Mouse (Mus musculus) limb, embryonic 11.5 days (tissue): ENCODE data around the gene Mcu. TPM values are rescaled to one million over a fixed set of nuclear protein-coding genes. Genes with fewer than 3 reads are reported as not detected.

Experiments used
- ATAC-seq: fragments of 200-750 bp; cut with Nextera tagmentation; 2 replicates; pipeline ENCODE4 v1.8.0; 2017; ENCODE audit warnings: low read depth; ENCODE audit not compliant: insufficient number of reproducible peaks, low FRiP score, low TSS enrichment
- DNase-seq: peaks from one replicate; pipeline ENCODE4 v3.0.0-alpha.2; 2015; ENCODE audit warnings: low spot score
- H3K27ac ChIP-seq: fragments of 300-500 bp; sonication (generic); replicated peaks from 2 replicates; pipeline ENCODE4 v1.5.1; 2014; ENCODE audit warnings: low read depth, mild to moderate bottlenecking, low read length
- H3K27me3 ChIP-seq: fragments of 300-500 bp; sonication (generic); 2 replicates; pipeline ENCODE4 v1.6.1; 2014; ENCODE audit warnings: mild to moderate bottlenecking, low read length, mixed read lengths; ENCODE audit not compliant: control insufficient read depth, insufficient read depth
- H3K36me3 ChIP-seq: fragments of 300-500 bp; sonication (generic); 2 replicates; pipeline ENCODE4 v1.6.1; 2014; ENCODE audit warnings: mild to moderate bottlenecking, low read length, moderate library complexity, mixed read lengths; ENCODE audit not compliant: control insufficient read depth, insufficient read depth
- H3K4me1 ChIP-seq: fragments of 300-500 bp; sonication (generic); 2 replicates; pipeline ENCODE4 v1.6.1; 2014; ENCODE audit warnings: low read length, mixed read lengths; ENCODE audit not compliant: control insufficient read depth, insufficient read depth
- H3K4me2 ChIP-seq: fragments of 300-500 bp; sonication (generic); 2 replicates; pipeline ENCODE4 v1.6.1; 2014; ENCODE audit warnings: low read depth, mild to moderate bottlenecking, moderate library complexity; ENCODE audit not compliant: severe bottlenecking
- H3K4me3 ChIP-seq: fragments of 300-500 bp; sonication (generic); 2 replicates; pipeline ENCODE4 v1.5.1; 2014; ENCODE audit warnings: low read depth, low read length
- H3K9ac ChIP-seq: fragments of 300-500 bp; sonication (generic); 2 replicates; pipeline ENCODE4 v1.6.1; 2014; ENCODE audit warnings: mild to moderate bottlenecking, low read length
- H3K9me3 ChIP-seq: fragments of 300-500 bp; sonication (generic); 2 replicates; pipeline ENCODE4 v1.6.1; 2016; ENCODE audit warnings: low read length; ENCODE audit not compliant: control insufficient read depth
- WGBS: fragments of 180-500 bp; shearing (Covaris S2); extraction: QIAGEN DNeasy Blood & Tissue Kit; methylation state at CpG from one replicate; pipeline ENCODE4 v1.1.7; 2014; 5-methylcytosine and 5-hydroxymethylcytosine counted together
- polyA plus RNA-seq: library from polyadenylated mRNA; unstranded; fragments of >200 nt; fragmentation: Nextera tagmentation; extraction: Ambion mirVana; gene quantifications from 2 replicates; pipeline ENCODE4 v1.2.1, GENCODE M21; 2014

Mcu gene
- polyA plus RNA-seq, 1 experiment from 2014 or later, result 34.0 TPM

- H3K36me3 ChIP-seq, result no peaks in the 10 kb centered on the region
- no peaks in the 10 kb centered on the region for H3K27me3 ChIP-seq
- no peak overlapping the region for H3K27ac ChIP-seq
- no peaks in the 10 kb centered on the region for H3K9me3 ChIP-seq
- ATAC-seq (no peak), DNase-seq (no peak)
- H3K4me1 ChIP-seq, result peaks cover 2% of the 10 kb centered on the region; the same call in 1 of the 2 replicates
- no peak overlapping the region for H3K4me2 ChIP-seq
- no peak overlapping the region for H3K9ac ChIP-seq
- 81% methylated on average over 6 of the region's 6 CpGs for WGBS
- H3K4me3 ChIP-seq, result no peak overlapping the region
These were observed 78.9 kb downstream of the Mcu start for GRCm38 (mm10) chr10:59537579-59537978.

GRCm38 (mm10) chr10:59532256-59532655, 84.2 kb downstream of the Mcu start:
- no peak overlapping the region for H3K27ac ChIP-seq
- no peaks in the 10 kb centered on the region for H3K9me3 ChIP-seq
- no peak for DNase-seq
- ATAC-seq, result no peak
- H3K27me3 ChIP-seq, result no peaks in the 10 kb centered on the region
- H3K4me3 ChIP-seq, result no peak overlapping the region
- H3K9ac ChIP-seq, result no peak overlapping the region
- H3K4me1 ChIP-seq, result no peaks in the 10 kb centered on the region
- H3K4me2 ChIP-seq, result no peak overlapping the region
- H3K36me3 ChIP-seq, result no peaks in the 10 kb centered on the region
- 79% methylated on average over 6 of the region's 6 CpGs for WGBS

GRCm38 (mm10) chr10:59527819-59528218, 88.7 kb downstream of the Mcu start:
- WGBS, result 96% methylated on average over 5 of the region's 5 CpGs

GRCm38 (mm10) chr10:59527311-59527710, 89.2 kb downstream of the Mcu start:
- H3K9ac ChIP-seq, result no peak overlapping the region
- DNase-seq (no peak), ATAC-seq (no peak)
- H3K4me3 ChIP-seq, result no peak overlapping the region
- H3K36me3 ChIP-seq, result no peaks in the 10 kb centered on the region
- no peaks in the 10 kb centered on the region for H3K27me3 ChIP-seq
- WGBS, result 88% methylated on average over 11 of the region's 11 CpGs
- no peaks in the 10 kb centered on the region for H3K4me1 ChIP-seq
- no peaks in the 10 kb centered on the region for H3K9me3 ChIP-seq
- no peak overlapping the region for H3K4me2 ChIP-seq
- H3K27ac ChIP-seq, result no peak overlapping the region

More at GRCm38 (mm10) chr10:59527819-59528218, 88.7 kb downstream of the Mcu start:
- H3K4me3 ChIP-seq, result no peak overlapping the region
- H3K36me3 ChIP-seq, result no peaks in the 10 kb centered on the region
- ATAC-seq (no peak), DNase-seq (no peak)
- no peak overlapping the region for H3K9ac ChIP-seq
- H3K4me1 ChIP-seq, result no peaks in the 10 kb centered on the region
- H3K27me3 ChIP-seq, result no peaks in the 10 kb centered on the region
- H3K27ac ChIP-seq, result no peak overlapping the region
- H3K9me3 ChIP-seq, result no peaks in the 10 kb centered on the region
- H3K4me2 ChIP-seq, result no peak overlapping the region

- DNase-seq (no peak), ATAC-seq (no peak)
- Histone ChIP-seq H3K27ac (no peak overlapping the region), H3K36me3 (no peaks in the 10 kb centered on the region), H3K4me3 (no peak overlapping the region), H3K4me2 (no peak overlapping the region), H3K9me3 (no peaks in the 10 kb centered on the region), H3K9ac (no peak overlapping the region), H3K4me1 (no peaks in the 10 kb centered on the region), H3K27me3 (no peaks in the 10 kb centered on the region)
- 80% methylated on average over 5 of the region's 5 CpGs for WGBS
These were observed 91.8 kb downstream of the Mcu start for GRCm38 (mm10) chr10:59524675-59525074.

GRCm38 (mm10) chr10:59523826-59524331, 92.6 kb downstream of the Mcu start:
- ATAC-seq (no peak), DNase-seq (no peak)
- no peaks in the 10 kb centered on the region for H3K9me3 ChIP-seq
- H3K4me3 ChIP-seq, result no peak overlapping the region
- H3K4me1 ChIP-seq, result no peaks in the 10 kb centered on the region
- no peaks in the 10 kb centered on the region for H3K27me3 ChIP-seq
- H3K4me2 ChIP-seq, result no peak overlapping the region
- 71% methylated on average over 8 of the region's 8 CpGs for WGBS
- no peak overlapping the region for H3K27ac ChIP-seq
- H3K36me3 ChIP-seq, result no peaks in the 10 kb centered on the region
- H3K9ac ChIP-seq, result no peak overlapping the region

GRCm38 (mm10) chr10:59520701-59521100, 95.8 kb downstream of the Mcu start:
- Histone ChIP-seq H3K27me3 (no peaks in the 10 kb centered on the region), H3K4me3 (no peak overlapping the region), H3K36me3 (no peaks in the 10 kb centered on the region), H3K4me2 (no peak overlapping the region), H3K9ac (no peak overlapping the region), H3K4me1 (no peaks in the 10 kb centered on the region), H3K27ac (no peak overlapping the region), H3K9me3 (no peaks in the 10 kb centered on the region)
- WGBS, result 86% methylated on average over 2 of the region's 2 CpGs
- no peak for ATAC-seq
- DNase-seq, result no peak

- ATAC-seq (no peak), DNase-seq (no peak)
- Histone ChIP-seq H3K9ac (no peak overlapping the region), H3K27me3 (no peaks in the 10 kb centered on the region), H3K4me1 (no peaks in the 10 kb centered on the region), H3K4me2 (no peak overlapping the region), H3K36me3 (no peaks in the 10 kb centered on the region), H3K4me3 (no peak overlapping the region), H3K9me3 (no peaks in the 10 kb centered on the region), H3K27ac (no peak overlapping the region)
- 89% methylated on average over 3 of the region's 3 CpGs for WGBS
These were observed 97.1 kb downstream of the Mcu start for GRCm38 (mm10) chr10:59519411-59519810.

- Histone ChIP-seq H3K9ac (no peak overlapping the region), H3K9me3 (no peaks in the 10 kb centered on the region), H3K4me2 (no peak overlapping the region), H3K4me1 (peaks cover 3% of the 10 kb centered on the region), H3K27ac (no peak overlapping the region), H3K36me3 (no peaks in the 10 kb centered on the region), H3K27me3 (no peaks in the 10 kb centered on the region), H3K4me3 (no peak overlapping the region)
- DNase-seq (no peak), ATAC-seq (no peak)
- 96% methylated on average over 13 of the region's 13 CpGs for WGBS
These were observed 99.3 kb downstream of the Mcu start for GRCm38 (mm10) chr10:59517201-59517600.
